Mouse (Mus musculus): ENCODE measurements around the gene Ppil3. TPM values are rescaled to one million over a fixed set of nuclear protein-coding genes. Genes with fewer than 3 reads are reported as not detected.

Ppil3 gene
- total RNA-seq, 2 experiments from 2014 or later, result 38.8 to 39.5 TPM

GRCm38 (mm10) chr1:58410198-58410588, 35.1 kb downstream of the Ppil3 start:
- intact Hi-C loops (cut with DNase I), result no loop called here
- no peak for DNase-seq

GRCm38 (mm10) chr1:58409553-58410197, 35.6 kb downstream of the Ppil3 start:
- DNase-seq, result no peak

GRCm38 (mm10) chr1:58408141-58408540, 37.1 kb downstream of the Ppil3 start:
- no peak for DNase-seq
- intact Hi-C loops (cut with DNase I), result no loop called here

More at GRCm38 (mm10) chr1:58409553-58410197, 35.6 kb downstream of the Ppil3 start:
- intact Hi-C loops (cut with DNase I), result no loop called here

GRCm38 (mm10) chr1:58407321-58407720, 38.0 kb downstream of the Ppil3 start:
- DNase-seq, result no peak
- intact Hi-C loops (cut with DNase I), result no loop called here

- DNase-seq, result no peak
- intact Hi-C loops (cut with DNase I), result no loop called here
Observed at GRCm38 (mm10) chr1:58403745-58404144, 41.5 kb downstream of the Ppil3 start.

GRCm38 (mm10) chr1:58401396-58401795, 43.9 kb downstream of the Ppil3 start:
- DNase-seq, result no peak
- intact Hi-C loops (cut with DNase I), result no loop called here

- intact Hi-C loops (cut with DNase I), result no loop called here
Observed at GRCm38 (mm10) chr1:58397731-58398130, 47.6 kb downstream of the Ppil3 start.

GRCm38 (mm10) chr1:58396179-58396578, 49.1 kb downstream of the Ppil3 start:
- no peak for DNase-seq
- intact Hi-C loops (cut with DNase I), result no loop called here

More at GRCm38 (mm10) chr1:58397731-58398130, 47.6 kb downstream of the Ppil3 start:
- DNase-seq, result no peak

GRCm38 (mm10) chr1:58395341-58395740, 49.9 kb downstream of the Ppil3 start:
- intact Hi-C loops (cut with DNase I), result no loop called here
- no peak for DNase-seq

- intact Hi-C loops (cut with DNase I), result no loop called here
- DNase-seq, result peak; percentile 47
Observed at GRCm38 (mm10) chr1:58393284-58394195, 51.7 kb downstream of the Ppil3 start.

- intact Hi-C loops (cut with DNase I), result no loop called here
- DNase-seq, result peak; percentile 96
Observed at GRCm38 (mm10) chr1:58392652-58393283, 52.5 kb downstream of the Ppil3 start, which contains the start of gene Bzw1. Bzw1 (plus strand) TSS chr1:58392898.

GRCm38 (mm10) chr1:58392268-58392651, 53.0 kb downstream of the Ppil3 start:
- DNase-seq, result no peak

GRCm38 (mm10) chr1:58391421-58392267, 53.6 kb downstream of the Ppil3 start:
- intact Hi-C loops (cut with DNase I), result no loop called here

More at GRCm38 (mm10) chr1:58392268-58392651, 53.0 kb downstream of the Ppil3 start:
- intact Hi-C loops (cut with DNase I), result no loop called here

GRCm38 (mm10) chr1:58382586-58383281, 62.6 kb downstream of the Ppil3 start:
- DNase-seq, result no peak
- intact Hi-C loops (cut with DNase I), result no loop called here

More at GRCm38 (mm10) chr1:58391421-58392267, 53.6 kb downstream of the Ppil3 start:
- no peak for DNase-seq

Other genes with a start within 250 kb of the Ppil3 start
- 10 to 100 TPM; 18.3 to 23.4 TPM for gene Aox4, start 235.1 kb downstream of the Ppil3 start, total RNA-seq (2021)
- gene Aox2, start 167.2 kb downstream of the Ppil3 start, total RNA-seq (2021), result not detected
- 100 to 1,000 TPM; 303 to 314 TPM for gene Bzw1, start 52.6 kb downstream of the Ppil3 start, total RNA-seq (2021)
- 100 to 1,000 TPM; 103 TPM for gene Clk1, start 21.4 kb downstream of the Ppil3 start, total RNA-seq (2021)
- 10 to 100 TPM; 27.3 to 32.4 TPM for gene Nif3l1, start 335 bp downstream of the Ppil3 start, total RNA-seq (2021)
- 10 to 100 TPM; 20.9 to 23.7 TPM for gene Orc2, start 59.6 kb upstream of the Ppil3 start, total RNA-seq (2021)
- 10 to 100 TPM; 32.5 to 35.2 TPM for gene Fam126b, start 140.8 kb upstream of the Ppil3 start, total RNA-seq (2021)
- gene Ndufb3, start 140.9 kb upstream of the Ppil3 start, total RNA-seq (2021), result 10 to 100 TPM; 76.6 to 83.9 TPM